In genomic region chr15:12432320-12432719, GRCm38 (mm10) we compare ENCODE assay signal across 15 mouse cellular contexts.
DNase-seq lines count a peak whose midpoint lies in the region; ATAC-seq and TF ChIP-seq lines count a peak whose summit lies in the region.
"Had no signal": no experiment of that assay in that cellular context is flagged by ENCODE, and none has a peak within 500 bp of the region (broad histone marks: within the 10 kb centered on the region; RNA-seq: fewer than 3 reads in every experiment).

No protein-coding gene starts in this region.

- WGBS in forebrain, embryonic 10.5 days = 89% methylated on average over 1 of the region's 1 CpGs
- 90% methylated on average over 1 of the region's 1 CpGs for WGBS in forebrain, embryonic 12.5 days
- 83% methylated on average over 1 of the region's 1 CpGs for WGBS in kidney, postnatal 0 days

- no peak for TF ChIP-seq CTCF in kidney, postnatal 0 days (IDR thresholded peaks at IDR 0.05; ENCODE audit: low read depth)

- no peak overlapping the region for H3K4me3 ChIP-seq in forebrain, embryonic 10.5 days
- H3K4me3 ChIP-seq in forebrain, embryonic 12.5 days (replicated peaks) = no peak overlapping the region
- no peak overlapping the region for H3K4me3 ChIP-seq in kidney, postnatal 0 days (replicated peaks; ENCODE audit: low read depth, low read length)
- H3K4me3 ChIP-seq: embryonic facial prominence, embryonic 12.5 days; forebrain, embryonic 15.5 days; hindbrain, embryonic 15.5 days had no signal

- H3K4me2 ChIP-seq in forebrain, embryonic 12.5 days = no peak overlapping the region
- no peak overlapping the region for H3K4me2 ChIP-seq in kidney, postnatal 0 days (ENCODE audit: low read length)
- H3K4me2 ChIP-seq: embryonic facial prominence, embryonic 12.5 days; forebrain, embryonic 15.5 days; hindbrain, embryonic 15.5 days had no signal

- no peaks in the 10 kb centered on the region for H3K9me3 ChIP-seq in forebrain, embryonic 10.5 days
- H3K9me3 ChIP-seq in forebrain, embryonic 12.5 days = no peaks in the 10 kb centered on the region
- H3K9me3 ChIP-seq in kidney, postnatal 0 days (replicated peaks; ENCODE audit: low read length) = no peaks in the 10 kb centered on the region
- H3K9me3 ChIP-seq: embryonic facial prominence, embryonic 12.5 days; forebrain, embryonic 15.5 days; hindbrain, embryonic 15.5 days had no signal

- H3K27me3 ChIP-seq in forebrain, embryonic 10.5 days (ENCODE audit: poor library complexity, severe bottlenecking) = no peaks in the 10 kb centered on the region
- no peaks in the 10 kb centered on the region for H3K27me3 ChIP-seq in forebrain, embryonic 12.5 days
- no peaks in the 10 kb centered on the region for H3K27me3 ChIP-seq in kidney, postnatal 0 days (ENCODE audit: insufficient read depth, low read length)
- H3K27me3 ChIP-seq: embryonic facial prominence, embryonic 12.5 days; forebrain, embryonic 15.5 days; hindbrain, embryonic 15.5 days had no signal

- H3K36me3 ChIP-seq in forebrain, embryonic 10.5 days (replicated peaks) = no peaks in the 10 kb centered on the region
- H3K36me3 ChIP-seq in forebrain, embryonic 12.5 days (replicated peaks) = no peaks in the 10 kb centered on the region
- H3K36me3 ChIP-seq in kidney, postnatal 0 days (ENCODE audit: insufficient read depth, low read length) = no peaks in the 10 kb centered on the region
- H3K36me3 ChIP-seq: embryonic facial prominence, embryonic 12.5 days; forebrain, embryonic 15.5 days; hindbrain, embryonic 15.5 days had no signal

- no peak for DNase-seq in forebrain, embryonic 10.5 days (ENCODE audit: extremely low spot score, low spot score)
- peak; percentile 33 for DNase-seq in kidney, postnatal 0 days (ENCODE audit: low spot score)
- DNase-seq in kidney, postnatal 4 days = no peak
- DNase-seq in urinary bladder, postnatal 14 days (ENCODE audit: low spot score) = peak; percentile 55
- DNase-seq in urinary bladder, adult 2 months (ENCODE audit: low spot score) = no peak
- no peak for DNase-seq in ovary, postnatal 36 days (ENCODE audit: low spot score)
- no peak for DNase-seq in left cerebral cortex, adult 9 months (ENCODE audit: low spot score in 2 of 2)
- DNase-seq: B cell, adult 2 months; cerebellum, adult 9-11 months; kidney, postnatal 10 days; thymus, postnatal 36 days had no signal

- H3K9ac ChIP-seq in forebrain, embryonic 12.5 days = no peak overlapping the region
- H3K9ac ChIP-seq in kidney, postnatal 0 days (ENCODE audit: low read depth, low read length) = no peak overlapping the region
- H3K9ac ChIP-seq: embryonic facial prominence, embryonic 12.5 days; forebrain, embryonic 15.5 days; hindbrain, embryonic 15.5 days had no signal

- ATAC-seq in forebrain, embryonic 12.5 days (ENCODE audit: low FRiP score) = no peak
- no peak for ATAC-seq in kidney, postnatal 0 days (replicated peaks; ENCODE audit: low FRiP score, low read depth)
- ATAC-seq: forebrain, embryonic 15.5 days had no signal

- peaks cover 53% of the 10 kb centered on the region for H3K4me1 ChIP-seq in forebrain, embryonic 10.5 days
- no peaks in the 10 kb centered on the region; the same call in 1 of the 2 replicates for H3K4me1 ChIP-seq in forebrain, embryonic 12.5 days
- peaks cover 39% of the 10 kb centered on the region; the same call in 1 of the 2 replicates for H3K4me1 ChIP-seq in kidney, postnatal 0 days (replicated peaks; ENCODE audit: insufficient read depth, low read length)
- H3K4me1 ChIP-seq: forebrain, embryonic 15.5 days had no signal

- peak overlapping the region; percentile 20; the same call in 1 of the 2 replicates for H3K27ac ChIP-seq in forebrain, embryonic 10.5 days
- no peak overlapping the region for H3K27ac ChIP-seq in forebrain, embryonic 12.5 days
- no peak overlapping the region for H3K27ac ChIP-seq in kidney, postnatal 0 days
- H3K27ac ChIP-seq: embryonic facial prominence, embryonic 12.5 days; forebrain, embryonic 15.5 days; hindbrain, embryonic 15.5 days had no signal

Comparison
In these comparisons a context has a peak if more than half of its experiments do, and no peak if none do; other contexts are left out.
1. DNase-seq: peak in kidney, postnatal 0 days (single experiment) and urinary bladder, postnatal 14 days (single experiment); none in forebrain, embryonic 10.5 days (single experiment), kidney, postnatal 4 days (0 of 2), urinary bladder, adult 2 months (single experiment), ovary, postnatal 36 days (single experiment) and left cerebral cortex, adult 9 months (0 of 2).